Mouse (Mus musculus) MEL-GATA-1-ER (cell line): ENCODE measurements around the gene Nae1.

Experiments used
- DNase-seq: peaks from one replicate; pipeline ENCODE4 v3.0.0-alpha.2; 2012; ENCODE audit warnings: low read depth; ENCODE audit errors: extremely low read depth

Nae1 gene

GRCm38 (mm10) chr8:104533551-104533950 lies 886 bp downstream of the Nae1 start:
- DNase-seq, result no peak

DNA sequence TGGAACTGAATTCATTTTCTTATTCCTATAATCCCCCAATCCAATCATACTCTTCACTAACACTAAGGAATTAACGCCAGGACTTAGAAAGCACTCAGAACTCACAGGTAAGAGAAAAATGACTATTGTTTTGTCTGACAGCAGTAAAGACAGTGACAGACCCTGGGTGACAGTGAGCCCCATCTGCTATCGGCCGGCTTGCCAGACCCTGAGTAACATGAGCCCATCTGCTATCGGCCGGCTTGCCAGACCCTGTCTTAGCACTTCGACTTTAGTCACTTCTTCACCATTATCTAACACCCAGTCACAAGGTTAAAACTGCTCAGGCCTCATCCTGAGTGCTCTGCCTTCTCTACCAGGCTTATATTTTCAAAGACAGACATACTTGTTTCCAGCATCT lies 4.8 kb downstream of the Nae1 start:
- DNase-seq, result no peak

- DNase-seq, result no peak
These were observed 16.6 kb downstream of the Nae1 start for GRCm38 (mm10) chr8:104517872-104518271.

DNA sequence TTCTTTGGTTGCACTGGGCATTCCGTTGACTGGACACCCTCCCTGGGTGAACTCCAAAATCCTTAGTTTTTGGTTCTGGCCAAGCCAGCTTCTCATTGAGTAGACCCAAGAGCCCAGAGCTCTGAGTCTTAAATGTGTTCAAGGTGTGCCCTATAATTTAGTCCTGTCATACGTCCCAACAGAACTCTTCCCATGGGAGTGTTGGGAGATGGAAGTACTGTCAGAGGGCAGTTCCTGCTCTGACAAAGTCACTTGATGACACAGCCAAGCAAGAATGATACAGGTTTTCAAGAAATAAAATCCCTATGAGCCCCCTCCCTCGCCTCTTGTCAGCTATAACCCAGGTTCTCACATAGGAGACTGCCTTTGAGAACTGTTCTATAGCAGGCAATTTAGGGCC lies 24.3 kb downstream of the Nae1 start:
- no peak for DNase-seq

- DNase-seq, result no peak
These were observed 25.1 kb downstream of the Nae1 start, which contains the start of gene Terb1 for GRCm38 (mm10) chr8:104509061-104510006. Terb1 (minus strand) TSS chr8:104509910.

GRCm38 (mm10) chr8:104479091-104479490 lies 55.3 kb downstream of the Nae1 start:
- no peak for DNase-seq

- DNase-seq, result no peak
These were observed 62.0 kb downstream of the Nae1 start for GRCm38 (mm10) chr8:104472465-104472864.

DNA sequence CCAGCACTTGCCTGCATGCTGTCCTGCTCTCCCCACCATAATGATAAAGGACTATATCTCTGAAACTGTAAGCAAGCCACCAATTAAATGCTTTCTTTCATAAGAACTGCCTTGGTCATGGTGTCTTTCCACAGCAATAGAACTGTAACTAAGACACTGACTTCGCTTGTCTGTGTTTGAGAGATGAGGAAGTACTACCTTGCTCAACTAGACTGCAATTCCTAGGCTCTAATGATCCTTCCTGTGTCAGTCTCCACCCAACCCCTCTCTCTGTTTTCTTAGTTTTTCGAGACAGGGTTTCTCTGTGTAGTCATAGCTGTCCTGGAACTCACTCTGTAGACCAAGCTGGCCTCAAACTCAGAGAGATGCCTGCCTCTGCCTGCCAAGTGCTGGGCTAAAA lies 67.0 kb downstream of the Nae1 start:
- DNase-seq, result no peak
